Mouse (Mus musculus) liver, embryonic 14.5 days (tissue): ENCODE measurements at regions not wholly inside any gene's neighbourhood (a gene's known extent, or its start where the extent isn't known, plus 50 kb on each side); places are given as distances from the start of the nearest gene placed in this dataset.

Experiments used
- CTCF ChIP-seq: IDR thresholded peaks from 2 replicates; pipeline ENCODE4 v1.5.1; 2016; ENCODE audit warnings: antibody characterized with exemption, low read depth, control low read depth
- EP300 ChIP-seq: IDR thresholded peaks from 2 replicates; pipeline ENCODE4 v1.6.1; 2016; ENCODE audit warnings: antibody characterized with exemption, low read depth

GRCm38 (mm10) chr17:10037799-10038445 is 281.7 kb downstream of the Qk start:
- TF ChIP-seq CTCF = no peak
- TF ChIP-seq EP300 = no peak
